Mouse (Mus musculus): ENCODE results near the gene Adprh. TPM values are rescaled to one million over a fixed set of nuclear protein-coding genes. Genes with fewer than 3 reads are reported as not detected.

Gene Adprh
- polyA plus RNA-seq, 1 experiment from 2014 or later = 29.4 TPM

DNA sequence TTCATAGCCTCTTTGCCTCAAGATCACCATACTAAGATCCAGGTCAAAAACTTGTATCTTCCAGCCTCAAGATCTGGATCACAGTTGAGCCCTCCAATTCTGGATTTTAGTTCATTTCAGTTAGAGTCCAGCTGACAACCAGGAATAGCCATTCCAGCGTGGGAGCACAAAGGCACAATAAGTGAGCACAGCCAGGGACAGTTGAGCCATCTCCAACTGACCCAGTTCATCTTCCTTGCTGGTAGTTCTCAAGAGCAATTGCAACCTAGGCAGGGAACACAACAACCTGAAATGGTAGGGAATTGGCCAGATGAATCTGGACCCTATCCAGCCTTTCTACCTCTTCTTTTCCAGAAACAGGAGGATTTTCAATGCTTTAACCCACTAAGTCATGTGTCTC, 13.3 kb downstream of the Adprh start:
- Histone ChIP-seq H3K27ac (replicated peaks) (no peak overlapping the region), H3K4me1 (replicated peaks) (no peaks in the 10 kb centered on the region), H3K27me3 (no peaks in the 10 kb centered on the region), H3K4me2 (no peak overlapping the region), H3K4me3 (replicated peaks) (no peak overlapping the region), H3K36me3 (replicated peaks) (peaks cover 2% of the 10 kb centered on the region; the same call in 1 of the 2 replicates), H3K9me3 (replicated peaks) (no peaks in the 10 kb centered on the region), H3K9ac (no peak overlapping the region)
- ATAC-seq (ENCODE audit: insufficient read depth) = no peak
- WGBS (ENCODE audit: insufficient replicate concordance) = 78% methylated on average over 1 of the region's 1 CpGs

DNA sequence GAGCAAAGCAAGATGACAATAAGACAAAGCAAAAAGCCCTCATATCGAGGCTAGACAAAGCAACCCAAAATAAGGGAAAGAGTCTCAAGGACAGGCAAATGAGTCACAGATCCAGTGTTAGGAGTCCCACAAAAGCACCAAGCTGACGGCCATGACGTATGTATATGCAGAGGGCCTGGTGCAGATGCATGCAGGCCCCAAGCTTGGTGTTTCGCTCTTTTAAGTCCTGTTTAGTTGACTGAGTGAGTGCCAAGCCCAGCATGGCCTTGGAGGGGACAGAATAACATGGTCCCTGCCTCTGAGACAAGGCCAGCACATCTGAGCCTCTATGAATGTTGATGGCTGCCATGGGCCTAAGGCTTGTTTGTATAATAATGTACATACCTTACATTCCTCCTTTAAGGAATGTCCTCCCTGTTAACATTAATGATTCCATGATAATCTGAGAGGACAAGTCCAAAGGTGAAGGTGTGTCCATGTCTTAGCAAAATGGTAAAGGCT, 18.2 kb downstream of the Adprh start:
- peaks cover 22% of the 10 kb centered on the region; the same call in 1 of the 2 replicates for H3K4me1 ChIP-seq (replicated peaks)
- no peaks in the 10 kb centered on the region for H3K9me3 ChIP-seq (replicated peaks)
- ATAC-seq (ENCODE audit: insufficient read depth) = no peak
- H3K4me3 ChIP-seq (replicated peaks) = no peak overlapping the region
- no peak overlapping the region for H3K27ac ChIP-seq (replicated peaks)
- H3K27me3 ChIP-seq = no peaks in the 10 kb centered on the region
- H3K4me2 ChIP-seq = no peak overlapping the region
- H3K9ac ChIP-seq = no peak overlapping the region
- WGBS (ENCODE audit: insufficient replicate concordance) = 72% methylated on average over 4 of the region's 4 CpGs
- no peaks in the 10 kb centered on the region for H3K36me3 ChIP-seq (replicated peaks)

DNA sequence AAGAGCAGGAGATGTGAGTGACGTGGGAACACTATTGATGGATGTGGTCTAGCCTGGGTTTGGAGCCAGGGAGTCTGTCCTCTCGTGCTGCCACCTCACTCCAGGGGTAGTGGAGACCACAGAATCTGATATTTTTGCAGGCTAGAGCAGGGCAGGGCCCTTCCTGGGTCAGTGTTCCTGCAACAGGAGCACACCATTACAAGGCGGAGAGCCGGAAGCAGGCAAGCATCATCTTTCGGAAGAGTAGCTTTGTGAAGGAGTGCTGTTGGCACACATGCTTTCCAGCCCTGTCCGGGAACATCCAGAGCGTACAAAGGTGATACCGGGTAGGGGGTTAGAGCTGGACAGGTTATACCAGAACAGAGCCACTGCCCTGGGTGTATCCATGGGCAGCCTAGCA, 19.0 kb downstream of the Adprh start:
- 63% methylated on average over 8 of the region's 8 CpGs for WGBS (ENCODE audit: insufficient replicate concordance)
- no peaks in the 10 kb centered on the region for H3K36me3 ChIP-seq (replicated peaks)
- H3K27ac ChIP-seq (replicated peaks) = peak overlapping the region; percentile 14; the same call in 1 of the 2 replicates
- ATAC-seq (ENCODE audit: insufficient read depth) = no peak
- no peak overlapping the region for H3K4me3 ChIP-seq (replicated peaks)
- H3K9me3 ChIP-seq (replicated peaks) = no peaks in the 10 kb centered on the region
- H3K9ac ChIP-seq = no peak overlapping the region
- H3K4me2 ChIP-seq = peak overlapping the region; percentile 18; the same call in 1 of the 2 replicates
- H3K4me1 ChIP-seq (replicated peaks) = peaks cover 22% of the 10 kb centered on the region; the same call in 1 of the 2 replicates
- H3K27me3 ChIP-seq = no peaks in the 10 kb centered on the region

DNA sequence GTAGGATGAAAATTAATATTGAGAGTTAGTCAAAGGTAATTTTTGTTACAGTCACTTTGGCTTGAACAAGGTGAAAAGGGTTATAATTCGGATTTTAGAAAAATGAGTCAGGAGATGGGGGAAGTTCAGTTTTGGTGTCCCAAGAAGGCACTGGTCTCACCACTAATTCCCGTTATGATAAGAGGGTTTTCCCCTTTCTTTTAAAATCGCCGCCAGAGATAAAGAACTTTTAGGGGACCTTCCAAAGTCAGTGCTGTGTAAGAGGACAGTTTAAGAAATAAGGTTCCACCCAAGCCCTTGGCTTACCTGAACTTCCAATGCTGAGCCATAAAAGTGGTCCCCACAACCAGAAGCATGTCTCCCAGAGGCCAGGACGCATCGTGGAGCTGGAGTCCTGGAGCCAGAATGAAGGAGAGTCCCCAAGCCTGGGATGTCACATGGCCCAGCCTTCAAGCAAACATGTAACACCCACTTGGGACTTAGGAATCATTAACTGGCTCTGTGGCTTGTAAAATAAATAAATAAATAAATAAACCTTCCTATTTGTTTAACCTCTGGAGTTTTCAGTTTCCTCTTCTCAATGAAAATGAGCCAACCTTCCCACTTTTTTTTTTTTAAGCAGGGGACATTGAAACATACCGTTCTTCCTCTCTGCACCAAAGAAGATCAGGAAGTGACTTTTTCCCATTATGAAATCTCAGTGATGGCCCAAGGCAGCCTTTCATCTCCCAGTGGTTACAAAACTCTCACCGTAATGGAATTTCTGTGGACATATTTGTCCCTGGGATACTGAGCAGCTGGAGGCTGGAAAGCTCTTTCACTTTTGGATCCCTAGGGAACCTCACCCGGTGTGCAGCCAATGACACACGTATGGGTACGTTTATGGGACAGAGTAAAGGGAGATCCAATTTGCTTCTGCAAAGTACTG, 19.7 kb downstream of the Adprh start, which contains the start of gene Pla1a:
Pla1a (minus strand) TSS at position 648 of the 928 bp plus-strand sequence.
- ATAC-seq (ENCODE audit: insufficient read depth) = peak; percentile 49
- peak within 1 kb of the TSS; percentile 3; the same call in 1 of the 2 replicates for H3K9ac ChIP-seq
- peak within 1 kb of the TSS; percentile 26 for H3K4me3 ChIP-seq (replicated peaks)
- peak within 1 kb of the TSS; percentile 42 for H3K4me2 ChIP-seq
- 49% methylated on average over 11 of the region's 11 CpGs for WGBS (ENCODE audit: insufficient replicate concordance)
- no peaks in the 10 kb centered on the region for H3K36me3 ChIP-seq (replicated peaks)
- peak within 1 kb of the TSS; percentile 14 for H3K27ac ChIP-seq (replicated peaks)
- H3K9me3 ChIP-seq (replicated peaks) = no peaks in the 10 kb centered on the region
- peaks cover 22% of the 10 kb centered on the region; the same call in 1 of the 2 replicates for H3K4me1 ChIP-seq (replicated peaks)
- no peaks in the 10 kb centered on the region for H3K27me3 ChIP-seq

DNA sequence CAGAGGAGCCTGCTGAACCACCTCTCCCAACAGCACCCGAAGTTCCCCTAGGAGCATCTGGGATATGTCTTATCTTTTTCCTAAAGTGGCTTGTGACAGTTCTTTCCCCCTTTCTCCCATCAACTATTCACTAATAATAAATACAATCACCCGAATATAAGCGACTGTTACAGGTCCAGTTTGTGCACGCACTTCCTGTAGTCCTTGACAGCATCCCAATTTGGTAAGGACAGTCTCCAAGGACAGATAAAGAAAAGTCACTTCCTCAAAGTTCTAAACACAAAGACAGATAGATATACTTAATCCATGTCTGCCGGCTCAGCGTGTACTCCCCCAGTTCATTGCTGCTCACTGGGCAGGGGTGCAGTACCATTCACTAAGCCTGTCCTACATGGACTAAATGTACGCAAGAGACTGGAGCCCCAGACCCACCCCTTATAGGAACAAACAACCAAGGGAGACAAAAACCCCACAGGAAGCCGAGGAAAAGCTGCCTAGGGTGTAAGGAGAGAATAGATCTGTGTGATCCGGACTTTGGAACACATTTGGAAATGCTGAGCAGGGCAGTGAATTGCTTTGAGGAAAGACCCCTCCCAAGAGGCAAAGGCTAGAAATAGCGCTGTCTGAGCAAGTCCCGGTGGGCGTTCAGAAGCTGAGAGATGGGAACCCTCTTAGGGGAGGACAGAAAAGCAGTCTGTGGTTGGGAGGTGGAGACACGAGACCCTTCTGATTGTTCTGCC, 20.9 kb downstream of the Adprh start:
- Histone ChIP-seq H3K4me2 (peak overlapping the region; percentile 36), H3K36me3 (replicated peaks) (no peaks in the 10 kb centered on the region), H3K9ac (peak overlapping the region; percentile 3; the same call in 1 of the 2 replicates), H3K9me3 (replicated peaks) (no peaks in the 10 kb centered on the region), H3K4me3 (replicated peaks) (peak overlapping the region; percentile 26), H3K27me3 (no peaks in the 10 kb centered on the region), H3K27ac (replicated peaks) (peak overlapping the region; percentile 9; the same call in 1 of the 2 replicates), H3K4me1 (replicated peaks) (peaks cover 22% of the 10 kb centered on the region; the same call in 1 of the 2 replicates)
- ATAC-seq (ENCODE audit: insufficient read depth) = 0 out of 2 replicates have a peak, but pooled peaks have one; percentile 31
- WGBS (ENCODE audit: insufficient replicate concordance) = 26% methylated on average over 13 of the region's 13 CpGs

DNA sequence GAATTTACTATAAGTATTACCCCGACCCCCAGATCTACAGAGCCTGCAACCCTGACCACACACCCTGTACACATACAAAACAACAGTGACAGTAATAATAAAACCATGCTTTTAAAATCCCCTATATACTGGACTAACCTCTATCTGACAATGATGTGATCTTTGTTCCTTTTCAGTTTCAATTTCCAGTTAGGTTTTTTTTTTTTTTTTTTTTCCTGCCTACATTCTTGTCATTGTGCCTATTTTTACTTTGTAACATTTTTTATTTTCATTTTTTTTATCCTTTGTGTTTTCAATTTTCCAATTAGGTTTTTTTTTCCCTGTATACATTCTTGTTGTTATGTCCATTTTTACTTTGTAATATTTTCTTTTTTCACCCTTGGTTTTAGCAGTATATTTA, 26.7 kb downstream of the Adprh start:
- H3K4me2 ChIP-seq = no peak overlapping the region
- 62% methylated on average over 1 of the region's 1 CpGs for WGBS (ENCODE audit: insufficient replicate concordance)
- H3K9me3 ChIP-seq (replicated peaks) = no peaks in the 10 kb centered on the region
- H3K27me3 ChIP-seq = no peaks in the 10 kb centered on the region
- no peak overlapping the region for H3K9ac ChIP-seq
- no peak for ATAC-seq (ENCODE audit: insufficient read depth)
- no peaks in the 10 kb centered on the region for H3K4me1 ChIP-seq (replicated peaks)
- no peaks in the 10 kb centered on the region for H3K36me3 ChIP-seq (replicated peaks)
- H3K27ac ChIP-seq (replicated peaks) = no peak overlapping the region
- H3K4me3 ChIP-seq (replicated peaks) = no peak overlapping the region

DNA sequence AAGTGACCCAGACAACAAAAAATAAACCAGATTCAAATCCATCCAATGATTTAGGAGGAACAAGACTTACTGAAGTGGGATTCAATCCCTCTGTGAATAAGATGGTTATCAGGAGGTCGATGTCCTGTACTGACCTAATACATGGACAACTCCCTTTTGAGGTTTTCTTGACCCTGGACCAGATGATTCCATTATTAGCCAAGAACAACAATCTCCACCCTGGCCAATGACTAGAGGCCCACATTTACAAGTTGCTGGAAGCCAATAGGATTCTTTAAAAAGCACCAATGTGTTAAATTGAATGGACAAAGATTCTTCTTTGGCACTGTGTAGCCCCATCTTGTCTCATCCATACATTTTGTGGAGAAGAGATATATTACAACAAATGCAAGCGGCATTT, 27.1 kb downstream of the Adprh start:
- ATAC-seq (ENCODE audit: insufficient read depth) = no peak
- Histone ChIP-seq H3K4me3 (replicated peaks) (no peak overlapping the region), H3K4me1 (replicated peaks) (no peaks in the 10 kb centered on the region), H3K4me2 (no peak overlapping the region), H3K9ac (no peak overlapping the region), H3K27ac (replicated peaks) (no peak overlapping the region), H3K27me3 (no peaks in the 10 kb centered on the region), H3K36me3 (replicated peaks) (no peaks in the 10 kb centered on the region), H3K9me3 (replicated peaks) (no peaks in the 10 kb centered on the region)
- whole genome bisulfite sequencing (ENCODE audit: insufficient replicate concordance) = 71% methylated on average over 2 of the region's 2 CpGs

DNA sequence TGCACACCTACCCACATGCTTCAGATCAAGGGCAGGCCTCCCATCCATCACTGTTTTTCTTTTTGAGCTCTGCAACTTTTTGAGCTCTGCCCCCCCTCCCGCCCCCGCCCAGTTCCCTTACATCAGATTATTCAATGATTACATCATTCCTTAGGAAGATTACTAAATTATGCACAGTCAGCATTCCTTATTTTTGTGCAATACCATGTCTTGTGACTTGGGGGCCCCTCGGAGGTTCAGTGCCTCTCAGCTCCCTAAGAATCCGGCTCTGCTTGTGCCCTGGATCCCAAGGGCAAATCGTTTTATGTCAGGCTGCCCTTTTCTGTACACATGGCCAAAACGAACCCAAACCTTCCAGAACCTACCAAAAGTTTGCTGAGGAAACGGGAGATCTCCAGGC, 37.5 kb downstream of the Adprh start:
- Histone ChIP-seq H3K27ac (replicated peaks) (no peak overlapping the region), H3K9ac (no peak overlapping the region), H3K4me1 (replicated peaks) (no peaks in the 10 kb centered on the region), H3K36me3 (replicated peaks) (no peaks in the 10 kb centered on the region), H3K4me2 (no peak overlapping the region), H3K9me3 (replicated peaks) (no peaks in the 10 kb centered on the region), H3K27me3 (no peaks in the 10 kb centered on the region), H3K4me3 (replicated peaks) (no peak overlapping the region)
- WGBS (ENCODE audit: insufficient replicate concordance) = 63% methylated on average over 7 of the region's 7 CpGs
- no peak for ATAC-seq (ENCODE audit: insufficient read depth)

DNA sequence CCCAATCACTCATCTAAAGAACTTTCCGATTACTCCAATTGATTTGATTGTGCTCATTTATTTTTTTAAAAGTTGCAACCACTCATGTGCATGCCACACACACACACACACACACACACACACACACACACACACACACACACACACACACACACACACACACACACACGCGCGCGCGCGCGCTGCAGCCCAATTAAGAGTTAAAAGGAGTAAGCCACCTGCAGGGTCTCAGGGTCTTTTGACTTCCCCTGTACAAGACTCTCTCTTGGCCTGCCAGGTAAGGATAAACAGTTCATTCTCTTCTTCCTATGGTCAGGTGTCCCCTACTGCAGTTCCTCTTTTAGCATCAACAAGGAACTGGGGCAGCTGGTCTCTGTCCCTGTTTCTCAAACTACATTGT, 44.1 kb downstream of the Adprh start:
- no peak overlapping the region for H3K4me2 ChIP-seq
- no peak overlapping the region for H3K9ac ChIP-seq
- H3K9me3 ChIP-seq (replicated peaks) = no peaks in the 10 kb centered on the region
- no peak overlapping the region for H3K4me3 ChIP-seq (replicated peaks)
- ATAC-seq (ENCODE audit: insufficient read depth) = no peak
- no peaks in the 10 kb centered on the region for H3K27me3 ChIP-seq
- H3K27ac ChIP-seq (replicated peaks) = no peak overlapping the region
- 96% methylated on average over 8 of the region's 8 CpGs for WGBS (ENCODE audit: insufficient replicate concordance)
- H3K4me1 ChIP-seq (replicated peaks) = peaks cover 15% of the 10 kb centered on the region
- H3K36me3 ChIP-seq (replicated peaks) = no peaks in the 10 kb centered on the region

DNA sequence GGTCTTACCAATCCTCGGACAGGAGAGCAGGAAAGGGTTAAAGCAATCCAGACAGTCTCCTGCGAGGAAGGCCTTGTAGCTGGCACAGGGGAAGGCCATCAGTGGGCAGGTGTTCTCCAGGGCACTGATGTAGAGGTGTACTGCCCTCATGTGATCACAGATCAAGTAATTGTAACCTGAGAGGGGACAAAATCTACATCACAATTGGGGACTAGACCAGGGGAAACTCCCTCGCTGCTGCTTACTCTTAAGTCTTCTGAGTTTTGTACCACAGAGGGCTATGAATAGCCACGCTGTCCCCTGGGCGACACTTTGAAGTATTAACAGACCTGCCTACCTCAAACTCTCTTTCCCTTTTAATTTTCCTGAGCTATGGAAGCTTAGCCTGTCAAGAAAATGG, 44.9 kb downstream of the Adprh start:
- no peak for ATAC-seq (ENCODE audit: insufficient read depth)
- Histone ChIP-seq H3K9me3 (replicated peaks) (no peaks in the 10 kb centered on the region), H3K4me1 (replicated peaks) (peaks cover 15% of the 10 kb centered on the region), H3K27me3 (no peaks in the 10 kb centered on the region), H3K36me3 (replicated peaks) (no peaks in the 10 kb centered on the region), H3K4me3 (replicated peaks) (no peak overlapping the region), H3K9ac (no peak overlapping the region), H3K4me2 (no peak overlapping the region), H3K27ac (replicated peaks) (no peak overlapping the region)
- WGBS (ENCODE audit: insufficient replicate concordance) = 47% methylated on average over 5 of the region's 5 CpGs

DNA sequence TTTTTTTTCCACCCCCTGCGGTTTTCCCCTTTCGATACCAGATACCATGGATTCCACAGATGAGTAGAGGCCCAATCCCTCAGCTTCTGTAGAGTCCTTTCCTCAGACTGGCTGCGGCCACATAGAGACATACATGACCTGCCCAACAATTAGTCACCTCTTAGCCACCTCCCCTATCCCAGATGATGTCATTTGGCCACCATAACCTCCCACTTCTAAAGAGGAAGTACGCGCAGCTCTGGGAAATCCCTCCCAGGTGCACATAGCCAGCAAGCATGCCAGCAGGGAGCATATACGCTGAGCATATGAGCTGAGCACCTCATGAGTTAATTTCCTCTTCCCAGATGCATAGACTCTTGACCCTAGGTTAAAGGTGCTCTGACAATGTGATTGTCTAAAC, 45.8 kb downstream of the Adprh start:
- no peaks in the 10 kb centered on the region for H3K27me3 ChIP-seq
- H3K36me3 ChIP-seq (replicated peaks) = no peaks in the 10 kb centered on the region
- no peaks in the 10 kb centered on the region for H3K9me3 ChIP-seq (replicated peaks)
- no peak overlapping the region for H3K4me3 ChIP-seq (replicated peaks)
- H3K27ac ChIP-seq (replicated peaks) = no peak overlapping the region
- no peak overlapping the region for H3K9ac ChIP-seq
- H3K4me1 ChIP-seq (replicated peaks) = peaks cover 15% of the 10 kb centered on the region
- H3K4me2 ChIP-seq = no peak overlapping the region
- 65% methylated on average over 6 of the region's 6 CpGs for WGBS (ENCODE audit: insufficient replicate concordance)
- peak; percentile 52; the same call in 1 of the 2 replicates for ATAC-seq (ENCODE audit: insufficient read depth)

Data from liver, embryonic 15.5 days (tissue).